Mouse (Mus musculus): ENCODE results near the gene Rgp1.

Gene Rgp1

DNA sequence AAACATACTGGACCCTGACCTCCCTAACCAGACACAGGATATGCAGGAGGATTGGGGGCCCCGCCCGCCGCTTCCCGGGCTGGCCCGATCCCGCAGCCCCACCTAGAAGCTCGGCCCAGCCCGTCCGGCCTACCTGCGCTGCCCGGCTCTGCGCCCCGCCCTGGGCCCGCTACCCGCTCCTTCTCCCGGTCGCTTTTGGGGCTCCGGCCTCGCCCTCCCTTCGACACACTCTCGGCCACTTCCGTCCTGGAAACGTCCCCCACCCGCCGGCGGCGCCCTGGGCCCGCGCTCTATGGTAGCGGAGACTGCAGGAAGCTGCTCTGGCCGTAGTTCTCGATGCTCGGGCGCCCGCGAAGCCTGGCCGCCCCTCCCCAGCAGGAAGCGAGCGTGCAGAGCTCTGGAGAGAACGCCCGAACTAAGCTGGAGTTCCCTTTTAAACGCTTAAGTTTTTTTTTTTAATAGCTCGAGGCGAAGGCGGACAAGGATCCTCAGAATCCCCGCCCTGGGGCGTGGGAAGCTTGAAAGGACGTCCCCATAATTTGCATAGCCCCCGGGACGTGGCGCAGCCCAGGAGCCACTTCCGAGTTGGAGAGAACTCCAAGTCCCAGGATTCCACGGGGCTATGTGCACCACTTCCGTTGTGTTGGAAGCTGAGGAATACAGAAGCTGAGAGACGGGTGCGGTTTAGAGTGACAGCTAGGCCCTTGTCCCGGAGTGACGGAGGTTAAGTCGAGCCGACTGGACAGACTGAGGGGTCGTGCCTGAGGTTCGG lies 16.3 kb upstream of the Rgp1 start, which contains the start of the genes Creb3 and Tln1:
Gene Creb3, plus strand, starts transcription at position 336 of the 772 bp plus-strand sequence.
Gene Tln1, minus strand, starts transcription at position 695 of the 772 bp plus-strand sequence.
- peak; percentile 88 to 96 for DNase-seq (ENCODE audit: low spot score in 2 of 2)

DNA sequence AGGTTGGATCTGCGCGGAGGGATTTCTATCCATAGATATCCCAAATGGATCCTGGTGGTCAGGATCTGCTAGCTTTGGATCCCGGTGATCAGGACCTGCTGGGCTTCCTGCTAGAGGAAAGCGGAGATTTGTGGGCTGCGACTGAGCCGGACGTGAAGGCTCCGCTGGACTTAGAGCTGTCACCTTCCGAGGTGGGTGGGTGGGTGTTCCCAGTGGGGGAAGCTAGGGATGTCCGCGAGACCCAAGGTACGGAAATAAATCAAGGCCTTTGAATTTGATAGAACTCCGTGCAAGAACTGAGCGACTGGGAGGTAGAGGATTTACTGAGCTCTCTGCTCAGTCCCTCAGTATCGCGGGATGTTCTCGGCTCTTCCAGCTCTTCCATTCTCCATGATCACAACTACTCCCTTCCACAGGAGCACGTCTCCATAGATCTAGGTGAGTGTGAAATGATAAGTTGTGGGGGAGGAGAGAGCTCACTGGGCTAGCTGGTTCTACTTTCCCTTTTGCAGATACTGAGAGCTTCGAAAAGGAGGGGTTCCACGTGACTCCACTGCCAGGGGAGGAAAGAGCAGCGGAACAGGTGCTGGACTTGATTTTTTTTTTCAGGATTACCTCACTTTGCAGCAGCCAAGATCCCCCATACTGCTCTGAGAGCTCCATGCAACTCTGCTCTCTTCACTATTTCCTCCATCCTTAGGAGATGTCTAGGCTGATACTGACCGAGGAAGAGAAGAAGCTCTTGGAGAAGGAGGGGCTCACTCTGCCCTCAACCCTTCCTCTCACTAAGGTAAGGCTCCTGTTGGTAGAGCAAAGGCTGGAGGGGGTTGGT lies 15.5 kb upstream of the Rgp1 start:
- DNase-seq (ENCODE audit: low spot score in 2 of 2) = no peak

DNA sequence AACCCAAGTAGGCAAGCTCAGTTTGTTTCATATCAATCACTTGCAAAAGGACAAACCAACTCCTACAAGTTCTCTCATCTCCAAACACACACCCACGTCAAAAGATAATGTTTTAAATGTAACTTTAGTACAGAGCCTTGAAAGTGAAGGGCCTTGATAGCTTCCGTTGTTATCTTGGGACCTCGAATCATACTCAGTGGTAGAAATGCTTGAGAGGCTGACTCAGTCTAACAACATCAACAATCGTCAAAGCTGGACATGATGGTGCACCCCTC lies 15.0 kb upstream of the Rgp1 start:
- DNase-seq (ENCODE audit: low spot score in 2 of 2) = no peak

DNA sequence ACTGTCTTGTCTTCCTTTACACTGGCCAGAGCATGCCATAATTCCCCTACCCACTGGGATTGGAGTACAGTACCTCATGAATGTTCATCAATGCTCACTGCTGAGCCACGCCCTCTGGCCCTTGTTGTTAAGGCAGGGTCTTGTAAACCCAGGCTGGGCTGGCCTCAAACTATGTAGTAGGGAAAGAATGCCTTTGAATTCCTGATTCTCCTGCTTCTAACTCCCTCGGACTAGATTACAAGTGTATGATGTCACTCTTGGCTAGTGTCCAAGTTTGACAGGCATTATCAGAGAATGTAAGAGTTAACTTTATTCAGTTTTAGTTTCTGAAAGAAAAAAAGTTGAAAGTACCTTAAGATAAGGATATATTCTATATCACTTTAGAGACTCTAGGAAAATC lies 14.3 kb upstream of the Rgp1 start:
- no peak for DNase-seq (ENCODE audit: low spot score in 2 of 2)

DNA sequence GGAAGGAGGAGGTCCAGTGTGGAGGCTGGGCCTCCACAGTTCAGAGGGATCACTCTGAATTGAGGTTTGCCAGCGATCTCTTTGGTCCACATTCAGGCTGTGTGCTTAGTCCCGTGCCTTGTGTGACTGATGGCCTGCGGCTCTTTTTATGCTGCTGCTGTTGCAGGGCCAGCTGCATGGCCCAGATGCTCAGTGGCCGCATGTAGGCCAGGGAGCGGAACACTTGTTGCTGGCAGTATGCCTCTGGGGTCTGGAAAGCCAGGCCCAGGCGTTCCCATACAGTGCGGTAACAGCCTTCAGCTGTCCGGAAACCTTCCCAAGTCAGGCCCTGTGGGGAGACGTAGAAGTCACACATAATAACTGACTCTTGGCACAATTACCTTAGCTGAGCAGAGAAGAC lies 11.4 kb upstream of the Rgp1 start:
- DNase-seq (ENCODE audit: low spot score in 2 of 2) = no peak

DNA sequence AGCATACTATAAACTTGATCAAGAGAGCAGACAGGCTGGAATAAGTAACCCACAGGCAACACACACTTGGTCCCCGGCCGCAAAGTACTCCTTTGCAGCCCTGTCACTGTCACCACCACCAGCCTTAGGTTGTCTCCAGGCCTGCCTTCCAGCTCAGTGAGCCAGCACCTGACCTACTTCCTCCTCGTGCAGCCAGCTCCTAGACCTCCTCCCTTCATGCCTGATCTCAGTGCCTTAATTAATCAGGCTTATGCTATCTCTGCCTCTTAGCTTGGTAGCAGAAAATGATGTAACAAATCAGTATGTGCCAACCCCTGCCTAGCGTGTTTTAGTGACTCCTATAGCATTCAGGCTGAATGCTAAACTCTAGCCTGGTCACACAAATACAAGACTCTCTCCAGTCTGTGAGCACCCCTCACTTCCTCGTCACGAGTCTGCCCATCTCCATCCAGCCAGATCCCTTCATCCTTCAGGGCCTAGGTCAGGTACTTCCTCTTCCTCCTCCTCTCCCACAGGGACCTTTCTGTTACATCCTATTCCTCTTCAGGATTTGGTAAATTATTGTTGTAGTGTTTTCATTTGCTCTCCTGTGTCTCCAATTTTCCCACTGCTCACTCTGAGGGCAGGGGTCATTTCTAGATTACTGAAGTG lies 7.0 kb upstream of the Rgp1 start:
- DNase-seq (ENCODE audit: low spot score in 2 of 2) = no peak

DNA sequence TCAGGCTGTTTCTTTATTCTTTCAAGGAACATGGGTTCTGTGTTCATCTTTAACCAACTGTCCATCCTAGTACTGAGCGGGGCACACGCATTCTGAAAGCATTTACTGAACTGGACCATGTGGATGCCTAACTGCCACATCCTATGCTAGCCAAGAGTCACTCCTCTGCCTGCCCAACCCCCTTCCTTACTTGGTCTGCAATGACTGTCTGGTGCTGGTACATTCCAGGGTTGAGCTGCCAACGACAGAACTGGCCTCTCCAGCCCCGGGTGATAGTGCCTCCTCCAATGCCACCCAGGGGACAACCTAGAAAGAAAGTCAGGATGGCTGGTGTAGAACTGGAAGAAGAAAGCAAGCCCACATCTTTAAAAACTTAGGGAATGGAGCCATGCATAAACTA lies 5.0 kb upstream of the Rgp1 start:
- no peak for DNase-seq (ENCODE audit: low spot score in 2 of 2)

DNA sequence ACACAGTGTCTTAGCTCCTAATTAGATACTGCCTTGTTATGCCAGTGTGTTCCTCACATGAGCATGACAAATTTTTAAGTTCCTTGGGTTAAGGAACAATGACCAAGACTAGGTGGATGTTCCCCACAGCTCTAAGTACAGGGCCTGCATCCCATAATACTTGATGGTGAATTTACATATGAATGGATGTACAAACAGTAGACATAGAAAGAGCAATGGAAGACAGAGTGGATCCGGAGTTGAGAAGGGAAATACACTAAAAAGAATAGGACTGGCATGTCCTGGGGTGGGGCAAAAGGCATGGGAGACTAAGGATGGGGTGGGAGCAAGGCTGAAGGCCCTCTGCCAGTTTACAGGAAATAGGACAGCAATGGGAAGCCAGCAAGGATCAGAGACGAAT lies 3.2 kb upstream of the Rgp1 start:
- DNase-seq (ENCODE audit: low spot score in 2 of 2) = no peak

DNA sequence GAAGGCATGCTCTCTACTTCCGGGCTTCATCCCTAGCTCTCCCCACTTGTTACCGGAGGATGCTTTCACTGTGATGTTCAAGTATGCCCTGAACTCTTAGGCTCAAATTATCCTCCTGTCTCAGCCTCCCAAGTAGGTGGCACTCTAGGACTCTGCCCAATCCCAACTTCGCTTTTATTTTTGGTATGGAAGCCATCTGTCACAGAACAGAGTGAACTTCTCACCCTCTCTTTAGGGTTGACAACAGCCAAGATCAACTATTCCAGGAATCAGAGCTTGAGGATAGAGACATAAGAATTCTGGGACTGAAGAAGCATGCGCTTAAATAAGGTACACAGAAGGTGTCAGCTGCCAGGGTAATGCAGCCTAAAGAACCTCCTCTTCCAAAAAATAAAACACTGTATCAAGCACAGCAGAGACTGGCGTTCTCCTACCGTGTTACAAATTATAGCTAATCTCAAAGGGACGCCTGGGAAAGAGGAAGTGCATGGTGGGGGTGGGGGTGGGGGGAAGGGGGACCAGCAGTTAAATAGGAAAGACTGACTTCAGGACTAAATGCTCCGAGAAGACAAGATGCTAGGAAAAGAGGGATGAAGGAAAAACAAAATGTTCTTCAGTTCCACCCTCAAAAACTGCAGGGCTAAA lies 1.2 kb upstream of the Rgp1 start:
- DNase-seq (ENCODE audit: low spot score in 2 of 2) = no peak

DNA sequence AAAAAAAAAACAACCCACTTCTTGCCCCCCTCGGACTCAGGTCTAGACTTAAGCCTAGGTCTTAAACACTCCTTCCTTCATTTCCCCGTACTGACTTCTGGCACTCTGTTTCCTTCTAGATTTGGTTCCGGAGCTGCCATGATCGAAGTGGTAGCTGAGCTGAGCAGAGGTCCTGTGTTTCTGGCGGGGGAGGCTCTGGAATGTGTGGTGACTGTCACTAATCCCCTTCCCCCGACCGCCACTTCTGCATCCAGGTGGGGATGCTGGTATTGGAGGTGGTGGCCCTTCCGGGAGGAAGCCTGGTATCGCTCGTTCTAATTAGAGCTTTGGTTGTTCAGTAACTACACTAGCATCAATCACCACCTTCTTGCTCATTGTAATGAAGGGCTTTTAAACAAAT lies 741 bp downstream of the Rgp1 start:
- DNase-seq (ENCODE audit: low spot score in 2 of 2) = no peak

DNA sequence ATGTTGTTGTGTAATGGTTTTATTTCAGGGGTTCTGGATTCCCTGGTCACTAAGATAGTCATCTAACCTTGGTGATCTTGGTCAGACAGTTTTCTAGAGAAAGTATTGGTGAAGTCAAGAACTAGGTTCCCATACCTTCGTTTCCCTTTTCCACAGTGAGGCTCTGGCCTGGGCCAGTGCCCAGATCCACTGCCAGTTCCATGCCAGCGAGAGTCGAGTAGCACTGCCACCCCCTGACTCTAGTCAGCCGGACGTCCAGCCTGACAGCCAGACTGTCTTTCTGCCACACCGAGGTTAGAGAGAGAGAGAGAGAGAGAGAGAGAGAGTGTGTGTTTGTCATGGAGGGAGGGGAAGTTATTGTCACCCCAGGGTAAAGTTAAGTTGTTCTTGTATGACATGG lies 1.2 kb downstream of the Rgp1 start:
- no peak for DNase-seq (ENCODE audit: low spot score in 2 of 2)

DNA sequence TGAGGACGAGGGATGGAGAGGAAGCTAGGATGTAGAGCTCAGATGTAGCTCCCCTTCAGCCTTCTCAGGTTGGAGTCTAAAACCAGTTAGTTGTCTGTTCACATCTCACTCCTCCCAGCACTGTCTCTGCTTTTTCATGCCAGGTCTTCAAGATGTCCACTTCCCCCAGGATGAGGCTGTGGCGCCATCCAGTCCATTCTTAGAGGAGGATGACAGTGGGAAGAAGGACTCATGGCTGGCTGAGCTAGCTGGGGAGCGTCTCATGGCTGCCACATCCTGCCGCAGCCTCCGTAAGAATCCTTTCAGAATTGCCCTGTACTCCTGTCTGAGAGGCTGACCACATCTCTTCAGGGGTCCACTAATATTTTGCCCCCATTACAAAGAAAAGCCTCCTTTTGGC lies 2.2 kb downstream of the Rgp1 start:
- no peak for DNase-seq (ENCODE audit: low spot score in 2 of 2)

DNA sequence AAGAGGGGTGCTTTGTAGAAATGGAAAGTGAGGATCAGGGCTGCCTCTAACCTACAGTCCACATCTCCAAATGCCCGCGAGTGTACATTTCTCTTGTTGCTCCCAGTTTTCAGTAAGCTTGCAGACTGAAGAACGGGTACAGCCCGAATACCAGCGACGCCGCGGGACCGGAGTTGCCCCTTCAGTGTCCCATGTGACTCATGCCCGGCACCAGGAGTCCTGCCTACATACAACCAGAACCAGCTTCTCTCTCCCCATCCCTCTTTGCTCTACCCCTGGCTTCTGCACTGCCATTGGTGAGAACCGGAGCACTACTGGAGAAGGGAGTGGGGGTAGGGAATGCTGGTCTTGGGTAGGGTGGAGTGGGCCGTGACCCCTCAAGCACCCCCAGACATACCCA lies 2.9 kb downstream of the Rgp1 start:
- no peak for DNase-seq (ENCODE audit: low spot score in 2 of 2)

DNA sequence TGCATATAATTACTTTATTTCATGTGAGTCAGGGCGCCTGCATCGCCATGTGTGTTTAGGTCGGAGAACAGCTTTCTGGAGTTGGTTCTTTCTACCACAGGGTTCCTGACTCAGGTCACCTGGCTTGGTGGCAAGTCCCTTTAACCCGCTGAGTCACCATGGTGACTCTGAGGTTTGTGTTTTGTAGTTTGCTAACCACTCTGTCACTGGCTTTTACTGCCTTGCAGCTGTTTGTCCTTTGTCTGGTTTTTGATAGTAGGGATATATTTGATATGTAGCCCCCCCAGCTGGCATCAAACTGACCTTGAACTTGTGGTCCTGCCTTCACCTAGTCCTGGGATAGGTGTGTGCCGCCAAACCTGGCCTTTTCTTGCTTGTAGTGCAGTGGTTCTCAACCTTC lies 3.7 kb downstream of the Rgp1 start:
- DNase-seq (ENCODE audit: low spot score in 2 of 2) = no peak

DNA sequence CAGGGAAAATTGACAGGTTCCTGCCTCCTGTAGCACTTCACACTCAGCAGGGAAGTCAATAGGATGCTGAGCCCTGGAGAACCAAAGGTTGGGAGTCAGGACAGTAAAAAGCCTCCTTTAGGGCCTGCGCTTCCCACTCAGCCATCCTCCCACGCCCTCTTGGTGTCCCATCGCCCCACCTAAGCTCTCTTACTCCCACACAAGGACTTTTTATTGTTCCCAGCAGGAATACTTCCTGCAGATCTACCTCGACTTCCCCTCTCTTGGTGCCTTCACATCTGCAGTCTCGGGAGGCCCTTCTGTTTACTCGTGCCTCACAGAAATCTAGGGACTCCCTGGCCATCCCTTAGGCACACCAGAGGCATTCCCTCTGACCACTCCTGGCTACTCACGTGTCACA lies 4.9 kb downstream of the Rgp1 start:
- DNase-seq (ENCODE audit: low spot score in 2 of 2) = no peak

DNA sequence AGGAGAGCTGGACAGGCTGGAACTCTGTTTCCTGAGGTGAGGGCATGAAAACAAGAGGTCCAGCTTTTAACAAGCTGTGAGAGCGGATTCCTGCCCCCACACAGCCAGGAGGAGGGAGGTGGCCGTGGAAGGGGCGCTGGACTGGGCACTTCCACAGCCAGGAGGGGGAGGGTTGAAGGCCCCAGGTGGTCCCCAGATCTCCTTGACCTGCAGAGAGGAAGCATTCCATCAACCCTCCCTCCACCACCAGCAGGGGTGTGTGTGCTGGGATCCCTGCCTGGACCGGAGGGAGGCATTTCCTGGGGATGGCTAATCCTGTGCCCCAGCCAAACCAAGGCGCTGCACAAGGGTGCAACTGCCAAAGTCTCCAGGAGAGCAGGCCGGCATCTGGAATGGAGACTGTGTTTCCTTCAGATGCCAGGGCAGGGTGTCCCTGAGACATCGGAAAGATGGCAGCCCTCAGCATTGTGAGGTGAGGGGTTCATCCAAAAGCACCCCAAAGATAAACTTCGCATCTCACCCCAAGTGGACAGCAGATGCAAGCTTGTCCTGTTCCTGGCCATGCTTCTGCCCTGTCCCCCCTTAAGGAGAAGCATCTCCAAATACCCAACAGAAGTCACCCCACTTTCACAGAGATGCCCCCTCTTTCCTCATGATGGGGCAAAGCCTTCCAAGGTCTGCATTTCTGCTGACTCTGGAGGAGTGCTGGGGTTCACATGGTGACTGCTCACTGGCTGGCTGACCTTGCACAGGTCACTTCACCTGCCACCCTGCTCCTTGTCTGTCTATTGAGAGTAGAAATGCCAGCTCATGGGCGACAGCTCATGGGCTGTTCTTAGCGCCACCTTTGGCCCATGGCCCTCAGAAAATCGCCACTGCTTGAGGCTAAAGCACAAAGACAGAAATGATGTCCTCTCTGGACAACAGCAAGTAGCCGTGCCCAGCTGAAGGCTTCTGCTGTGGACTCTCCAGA lies 6.2 kb downstream of the Rgp1 start, which contains the start of gene Msmp:
Gene Msmp, minus strand, starts transcription at position 51 of the 973 bp plus-strand sequence.
- DNase-seq (ENCODE audit: low spot score in 2 of 2) = no peak

DNA sequence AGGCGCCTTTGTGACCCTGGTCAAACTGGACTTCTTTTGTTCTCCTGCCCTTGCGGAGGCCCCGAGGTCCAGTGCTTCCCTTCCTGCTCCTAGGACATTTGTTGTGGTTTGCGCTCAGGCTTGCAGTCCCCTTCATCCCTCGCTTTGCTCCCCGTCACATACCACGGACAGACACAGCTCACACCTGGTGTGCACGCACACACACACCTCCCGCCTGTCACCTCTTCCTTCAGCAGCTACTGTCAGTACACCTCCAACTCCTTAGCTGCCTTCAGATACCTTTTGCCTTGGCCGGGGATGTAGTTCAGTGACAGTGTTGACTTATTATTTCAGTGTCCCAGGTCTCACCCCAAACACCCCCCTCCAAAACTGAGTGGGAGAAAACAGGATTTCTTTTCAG lies 7.2 kb downstream of the Rgp1 start:
- DNase-seq (ENCODE audit: low spot score in 2 of 2) = no peak

DNA sequence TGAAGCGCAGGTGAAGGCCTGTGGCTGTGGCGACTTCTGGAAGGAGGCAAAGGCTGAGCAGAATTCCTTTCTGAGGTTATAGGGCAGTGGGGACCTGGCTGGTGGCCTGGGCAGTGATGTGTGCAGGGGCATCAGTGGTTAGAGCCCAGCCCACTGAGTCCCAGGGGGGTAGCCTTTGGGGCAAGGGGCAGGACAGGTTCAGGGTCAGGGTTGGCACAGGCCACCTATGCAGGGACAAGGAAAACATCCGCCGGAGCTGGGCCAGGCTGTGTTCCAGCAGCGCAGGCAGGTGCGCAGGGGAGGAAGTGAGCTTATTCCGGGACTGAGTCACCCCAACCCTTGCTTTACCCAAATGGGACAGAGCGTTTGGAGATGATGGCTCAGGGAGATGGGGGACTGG lies 7.9 kb downstream of the Rgp1 start:
- no peak for DNase-seq (ENCODE audit: low spot score in 2 of 2)

DNA sequence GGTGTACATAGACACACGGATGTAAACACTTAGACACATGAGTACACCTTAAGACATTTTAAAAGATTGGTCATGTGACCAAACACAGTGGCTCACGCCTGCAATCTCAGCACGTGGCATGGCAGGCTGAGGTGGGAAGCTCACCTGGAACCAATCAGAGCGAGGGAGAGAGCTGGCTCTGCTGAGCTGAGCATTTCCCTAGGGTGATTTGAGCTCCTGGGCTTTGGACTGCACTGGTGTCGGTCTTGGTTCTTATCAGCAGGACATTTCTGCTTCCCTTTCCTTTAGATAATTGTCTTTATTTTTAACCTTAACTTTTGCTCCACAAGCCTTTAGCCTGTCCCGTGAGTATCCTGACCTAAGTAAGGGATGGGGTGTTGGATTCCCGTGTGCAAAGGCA lies 9.2 kb downstream of the Rgp1 start:
- no peak for DNase-seq (ENCODE audit: low spot score in 2 of 2)

DNA sequence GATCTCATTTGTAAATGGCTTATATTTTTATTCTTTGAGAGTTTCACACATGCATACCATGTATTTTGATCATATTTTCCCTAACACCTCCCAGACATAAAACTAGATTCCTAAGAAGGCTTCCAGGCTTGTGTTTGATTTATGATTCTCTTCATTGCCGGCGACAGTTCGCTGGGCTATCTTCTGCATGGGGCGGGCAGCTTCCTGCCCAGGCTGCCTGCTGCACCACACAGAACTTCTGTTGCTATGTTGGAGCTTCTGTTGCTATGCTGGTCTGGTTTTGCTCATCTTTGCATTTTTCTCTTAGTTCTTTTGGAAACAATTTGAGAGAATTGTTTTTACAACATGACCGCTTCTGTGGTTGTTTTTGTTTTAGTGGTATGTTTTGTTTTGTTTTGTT lies 13.0 kb downstream of the Rgp1 start:
- no peak for DNase-seq (ENCODE audit: low spot score in 2 of 2)

DNA sequence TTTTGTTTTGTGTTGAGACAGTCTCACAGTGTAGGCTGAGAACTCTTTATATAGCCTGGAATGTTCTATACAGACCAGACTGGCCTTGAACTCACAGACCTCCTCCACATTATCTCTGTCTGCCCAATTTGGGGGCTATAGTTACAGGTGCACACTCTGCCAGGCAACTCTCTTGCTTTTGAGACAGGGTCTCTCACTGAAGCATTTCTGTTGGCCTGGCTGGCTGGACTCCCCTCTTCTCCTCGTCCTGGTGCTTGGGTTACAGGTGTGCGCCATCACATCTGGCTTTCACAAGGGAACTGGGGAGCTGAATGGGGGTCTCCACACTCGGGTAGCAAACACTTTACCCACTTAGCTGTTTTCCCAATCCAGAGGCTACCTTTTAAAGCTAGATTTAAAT lies 13.4 kb downstream of the Rgp1 start:
- no peak for DNase-seq (ENCODE audit: low spot score in 2 of 2)
